Mouse (Mus musculus) liver, embryonic 12.5 days (tissue): ENCODE measurements around the gene Fuca1. TPM values are rescaled to one million over a fixed set of nuclear protein-coding genes. Genes with fewer than 3 reads are reported as not detected.

ENCODE experiments used
- ATAC-seq: fragments of 200-750 bp; cut with Nextera tagmentation; 2 replicates; pipeline ENCODE4 v1.8.0; 2017; ENCODE audit warnings: moderate number of reproducible peaks, mild to moderate bottlenecking, moderate library complexity
- H3K27ac ChIP-seq: fragments of 300-500 bp; sonication (generic); 2 replicates; pipeline ENCODE4 v1.5.1; 2016; ENCODE audit warnings: mild to moderate bottlenecking
- H3K27me3 ChIP-seq: fragments of 300-500 bp; sonication (generic); replicated peaks from 2 replicates; pipeline ENCODE4 v1.6.1; 2016; ENCODE audit warnings: mild to moderate bottlenecking, moderate library complexity
- H3K36me3 ChIP-seq: fragments of 300-500 bp; sonication (generic); 2 replicates; pipeline ENCODE4 v1.6.1; 2016; ENCODE audit warnings: mild to moderate bottlenecking, moderate library complexity
- H3K4me1 ChIP-seq: fragments of 300-500 bp; sonication (generic); 2 replicates; pipeline ENCODE4 v1.6.1; 2016
- H3K4me2 ChIP-seq: fragments of 300-500 bp; sonication (generic); 2 replicates; pipeline ENCODE4 v1.6.1; 2016; ENCODE audit warnings: mild to moderate bottlenecking, moderate library complexity
- H3K4me3 ChIP-seq: fragments of 300-500 bp; sonication (generic); 2 replicates; pipeline ENCODE4 v1.5.1; 2016; ENCODE audit warnings: mild to moderate bottlenecking, moderate library complexity
- H3K9ac ChIP-seq: fragments of 300-500 bp; sonication (generic); 2 replicates; pipeline ENCODE4 v1.6.1; 2016; ENCODE audit warnings: mild to moderate bottlenecking, moderate library complexity
- H3K9me3 ChIP-seq: fragments of 300-500 bp; sonication (generic); replicated peaks from 2 replicates; pipeline ENCODE4 v1.6.1; 2016; ENCODE audit warnings: mild to moderate bottlenecking, moderate library complexity
- WGBS: fragments of 180-500 bp; shearing (Covaris S2); methylation state at CpG from one replicate; pipeline ENCODE4 v1.1.7; 2016; ENCODE audit not compliant: insufficient replicate concordance; 5-methylcytosine and 5-hydroxymethylcytosine counted together
- polyA plus RNA-seq: library from polyadenylated mRNA; unstranded; fragments of >200 nt; fragmentation: Nextera tagmentation; extraction: Ambion mirVana; gene quantifications from 2 replicates; pipeline ENCODE4 v1.2.1, GENCODE M21; 2016

The Fuca1 gene
- polyA plus RNA-seq, 1 experiment from 2014 or later, result 22.2 TPM

GRCm38 (mm10) chr4:135892884-135893283 lies 27.7 kb upstream of the Fuca1 start:
- Histone ChIP-seq H3K4me2 (peak overlapping the region; percentile 18; the same call in 1 of the 2 replicates), H3K4me1 (peaks cover 60% of the 10 kb centered on the region), H3K27ac (peak overlapping the region; percentile 32; the same call in 1 of the 2 replicates), H3K27me3 (no peaks in the 10 kb centered on the region), H3K9me3 (no peaks in the 10 kb centered on the region), H3K9ac (peak overlapping the region; percentile 41), H3K4me3 (no peak overlapping the region), H3K36me3 (no peaks in the 10 kb centered on the region)
- ATAC-seq, result peak; percentile 46
- 14% methylated on average over 4 of the region's 4 CpGs for WGBS

GRCm38 (mm10) chr4:135895071-135895571 lies 25.4 kb upstream of the Fuca1 start, which contains the start of gene Cnr2:
Cnr2 (plus strand) TSS chr4:135895394.
- Histone ChIP-seq H3K4me3 (peak within 1 kb of the TSS; percentile 24), H3K27ac (peak within 1 kb of the TSS; percentile 90), H3K4me1 (peaks cover 63% of the 10 kb centered on the region), H3K36me3 (no peaks in the 10 kb centered on the region), H3K9ac (peak within 1 kb of the TSS; percentile 47), H3K27me3 (no peaks in the 10 kb centered on the region), H3K9me3 (no peaks in the 10 kb centered on the region), H3K4me2 (peak within 1 kb of the TSS; percentile 63)
- ATAC-seq, result no peak
- 18% methylated on average over 8 of the region's 8 CpGs for WGBS

GRCm38 (mm10) chr4:135896157-135896556 lies 24.4 kb upstream of the Fuca1 start:
- no peaks in the 10 kb centered on the region for H3K36me3 ChIP-seq
- peak overlapping the region; percentile 63 for H3K4me2 ChIP-seq
- H3K9me3 ChIP-seq, result no peaks in the 10 kb centered on the region
- H3K4me3 ChIP-seq, result peak overlapping the region; percentile 24
- no peaks in the 10 kb centered on the region for H3K27me3 ChIP-seq
- no peak for ATAC-seq
- 38% methylated on average over 6 of the region's 6 CpGs for WGBS
- peaks cover 63% of the 10 kb centered on the region for H3K4me1 ChIP-seq
- H3K9ac ChIP-seq, result peak overlapping the region; percentile 47
- H3K27ac ChIP-seq, result peak overlapping the region; percentile 90

- H3K9ac ChIP-seq, result peak overlapping the region; percentile 58; the same call in 1 of the 2 replicates
- H3K4me3 ChIP-seq, result peak overlapping the region; percentile 20; the same call in 1 of the 2 replicates
- peak overlapping the region; percentile 63 for H3K4me2 ChIP-seq
- peak; percentile 93 for ATAC-seq
- H3K36me3 ChIP-seq, result peaks cover 4% of the 10 kb centered on the region; the same call in 1 of the 2 replicates
- H3K4me1 ChIP-seq, result peaks cover 49% of the 10 kb centered on the region
- WGBS, result 14% methylated on average over 9 of the region's 9 CpGs
- H3K27me3 ChIP-seq, result no peaks in the 10 kb centered on the region
- H3K9me3 ChIP-seq, result no peaks in the 10 kb centered on the region
- peak overlapping the region; percentile 90 for H3K27ac ChIP-seq
Observed at GRCm38 (mm10) chr4:135898380-135899049, 22.0 kb upstream of the Fuca1 start.

- no peaks in the 10 kb centered on the region for H3K9me3 ChIP-seq
- peaks cover 4% of the 10 kb centered on the region; the same call in 1 of the 2 replicates for H3K36me3 ChIP-seq
- no peak overlapping the region for H3K9ac ChIP-seq
- H3K4me3 ChIP-seq, result no peak overlapping the region
- H3K27ac ChIP-seq, result peak overlapping the region; percentile 90; the same call in 1 of the 2 replicates
- ATAC-seq, result no peak
- WGBS, result 60% methylated on average over 7 of the region's 7 CpGs
- H3K4me1 ChIP-seq, result peaks cover 49% of the 10 kb centered on the region
- H3K4me2 ChIP-seq, result no peak overlapping the region; the same call in 1 of the 2 replicates
- no peaks in the 10 kb centered on the region for H3K27me3 ChIP-seq
Observed at GRCm38 (mm10) chr4:135899050-135899448, 21.5 kb upstream of the Fuca1 start.

- no peak overlapping the region for H3K9ac ChIP-seq
- H3K4me3 ChIP-seq, result no peak overlapping the region
- H3K27ac ChIP-seq, result no peak overlapping the region
- peaks cover 4% of the 10 kb centered on the region; the same call in 1 of the 2 replicates for H3K36me3 ChIP-seq
- 72% methylated on average over 5 of the region's 5 CpGs for WGBS
- no peak overlapping the region for H3K4me2 ChIP-seq
- ATAC-seq, result no peak
- peaks cover 45% of the 10 kb centered on the region for H3K4me1 ChIP-seq
- H3K9me3 ChIP-seq, result no peaks in the 10 kb centered on the region
- H3K27me3 ChIP-seq, result no peaks in the 10 kb centered on the region
Observed at GRCm38 (mm10) chr4:135900008-135900407, 20.5 kb upstream of the Fuca1 start.

- 85% methylated on average over 4 of the region's 4 CpGs for WGBS
- H3K4me1 ChIP-seq, result peaks cover 29% of the 10 kb centered on the region
- no peaks in the 10 kb centered on the region for H3K27me3 ChIP-seq
- no peak overlapping the region for H3K27ac ChIP-seq
- H3K9ac ChIP-seq, result no peak overlapping the region
- no peak overlapping the region for H3K4me2 ChIP-seq
- H3K36me3 ChIP-seq, result peaks cover 4% of the 10 kb centered on the region; the same call in 1 of the 2 replicates
- ATAC-seq, result no peak
- H3K4me3 ChIP-seq, result no peak overlapping the region
- H3K9me3 ChIP-seq, result no peaks in the 10 kb centered on the region
Observed at GRCm38 (mm10) chr4:135902606-135903242, 17.8 kb upstream of the Fuca1 start.

- 73% methylated on average over 1 of the region's 1 CpGs for WGBS
- ATAC-seq, result no peak
- Histone ChIP-seq H3K27me3 (no peaks in the 10 kb centered on the region), H3K4me1 (peaks cover 19% of the 10 kb centered on the region), H3K36me3 (peaks cover 4% of the 10 kb centered on the region; the same call in 1 of the 2 replicates), H3K27ac (no peak overlapping the region), H3K9ac (no peak overlapping the region), H3K4me3 (no peak overlapping the region), H3K4me2 (no peak overlapping the region), H3K9me3 (no peaks in the 10 kb centered on the region)
Observed at GRCm38 (mm10) chr4:135904810-135905209, 15.7 kb upstream of the Fuca1 start.

GRCm38 (mm10) chr4:135906633-135907032 lies 13.9 kb upstream of the Fuca1 start:
- Histone ChIP-seq H3K4me3 (no peak overlapping the region), H3K4me1 (peaks cover 31% of the 10 kb centered on the region), H3K4me2 (peak overlapping the region; percentile 27), H3K36me3 (peaks cover 4% of the 10 kb centered on the region; the same call in 1 of the 2 replicates), H3K9ac (no peak overlapping the region), H3K27ac (peak overlapping the region; percentile 45), H3K27me3 (no peaks in the 10 kb centered on the region), H3K9me3 (no peaks in the 10 kb centered on the region)
- ATAC-seq, result peak; percentile 53; the same call in 1 of the 2 replicates
- WGBS, result 27% methylated on average over 3 of the region's 3 CpGs

GRCm38 (mm10) chr4:135909326-135910066 lies 11.0 kb upstream of the Fuca1 start:
- Histone ChIP-seq H3K4me1 (peaks cover 56% of the 10 kb centered on the region), H3K4me2 (no peak overlapping the region), H3K9ac (no peak overlapping the region), H3K9me3 (no peaks in the 10 kb centered on the region), H3K27me3 (no peaks in the 10 kb centered on the region), H3K36me3 (no peaks in the 10 kb centered on the region), H3K27ac (no peak overlapping the region), H3K4me3 (no peak overlapping the region)
- WGBS, result 47% methylated on average over 13 of the region's 13 CpGs
- no peak for ATAC-seq

GRCm38 (mm10) chr4:135911531-135911930 lies 9.0 kb upstream of the Fuca1 start:
- Histone ChIP-seq H3K4me3 (no peak overlapping the region), H3K9ac (no peak overlapping the region), H3K27ac (peak overlapping the region; percentile 63; the same call in 1 of the 2 replicates), H3K27me3 (no peaks in the 10 kb centered on the region), H3K4me1 (peaks cover 50% of the 10 kb centered on the region), H3K4me2 (no peak overlapping the region), H3K36me3 (peaks cover 2% of the 10 kb centered on the region; the same call in 1 of the 2 replicates), H3K9me3 (no peaks in the 10 kb centered on the region)
- 22% methylated on average over 7 of the region's 7 CpGs for WGBS
- ATAC-seq, result peak; percentile 64
